Mouse (Mus musculus) adrenal gland, postnatal 14 days (tissue): ENCODE data around the gene Avpr1a. TPM values are rescaled to one million over a fixed set of nuclear protein-coding genes. Genes with fewer than 3 reads are reported as not detected.

Experiments
- DNase-seq: peaks from one replicate; pipeline ENCODE4 v3.0.0; 2021; ENCODE audit warnings: mixed read lengths
- long read RNA-seq, 2 experiments: library from polyadenylated mRNA; stranded (forward); transcript quantifications; one replicate each; pipeline ENCODE4 v2.0.0; 2021
- total RNA-seq: library from RNA; stranded (reverse); gene quantifications from 2 replicates; pipeline ENCODE4 v1.2.3, GENCODE M21; 2021

The Avpr1a gene
- 6.0 and 6.7 TPM in 2 replicates for total RNA-seq
- long read RNA-seq, experiment 1, partial matches to known transcripts, result 0 of 2 reads
- long read RNA-seq, experiment 1, other reads (novel, unspliced or antisense), result 1 of 2 reads
- long read RNA-seq, experiment 2, transcript Avpr1a-201 (2 exons, 2,670 nt), result major isoform, 9 of 10 reads
- long read RNA-seq, experiment 2, partial matches to known transcripts, result 0 of 10 reads
- long read RNA-seq, experiment 2, other reads (novel, unspliced or antisense), result 1 of 10 reads

DNA sequence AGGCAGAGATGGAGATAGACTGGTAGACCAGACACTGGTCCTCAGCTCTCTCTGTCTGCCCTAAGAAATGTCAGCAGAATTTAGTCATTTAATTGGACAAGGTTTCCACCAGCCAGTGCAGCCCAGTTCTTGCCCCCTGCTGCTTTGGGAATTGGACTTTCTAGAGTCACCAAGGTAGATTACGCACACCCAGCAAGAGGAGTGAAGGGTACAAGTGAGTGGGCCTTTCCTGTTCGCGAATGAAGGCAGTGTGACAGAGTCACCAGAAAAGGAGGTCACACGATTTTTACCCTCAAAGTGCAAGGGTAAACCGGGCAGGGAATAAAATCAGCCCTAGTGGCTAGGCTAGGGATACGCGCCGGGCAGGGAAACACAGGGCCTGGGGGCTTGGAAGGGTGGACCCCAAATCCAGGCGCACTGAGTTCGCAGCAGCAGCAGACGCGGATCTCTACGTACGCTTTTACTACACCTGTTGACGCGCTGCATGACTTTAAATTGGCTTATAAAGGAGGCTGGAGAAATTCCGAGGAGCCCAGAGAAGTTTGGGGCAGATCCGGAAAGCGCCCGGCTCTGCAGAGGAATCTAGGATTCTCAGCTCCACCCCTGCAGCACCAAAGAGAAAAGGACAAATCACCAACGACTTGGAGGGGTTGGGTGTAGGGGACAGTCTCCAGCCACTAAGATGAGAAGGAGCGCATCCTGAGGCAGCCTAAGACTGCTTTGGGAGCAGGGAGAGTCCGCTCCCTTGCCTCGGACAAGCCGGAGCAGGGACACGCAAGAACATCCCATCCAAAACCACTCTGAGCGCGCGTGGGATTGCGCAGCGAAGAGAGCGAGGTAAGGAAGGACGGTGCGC lies at the start of gene Avpr1a:
Gene Avpr1a (plus strand): TSS at position 639 of the 856 bp plus-strand sequence.
- peak; percentile 11 for DNase-seq

DNA sequence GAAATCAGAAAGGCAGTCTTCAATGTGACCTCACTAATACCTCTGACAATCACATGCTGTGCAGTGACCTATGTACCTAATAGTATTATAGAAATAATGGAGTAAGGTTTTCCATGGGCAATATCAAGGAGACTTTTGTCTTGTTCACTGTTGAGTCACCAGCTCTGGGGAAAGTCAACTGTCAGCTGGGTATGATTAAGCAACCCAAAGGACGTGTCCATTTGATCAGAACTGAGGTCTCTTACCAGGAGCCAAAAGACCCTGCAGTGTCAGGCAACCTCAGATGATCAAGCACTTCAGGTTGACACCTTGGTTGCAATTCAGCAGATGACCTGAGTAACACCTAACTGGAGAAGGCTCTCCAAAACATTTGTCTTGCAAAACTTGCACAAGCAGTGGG lies 46.0 kb upstream of the Avpr1a start:
- no peak for DNase-seq

DNA sequence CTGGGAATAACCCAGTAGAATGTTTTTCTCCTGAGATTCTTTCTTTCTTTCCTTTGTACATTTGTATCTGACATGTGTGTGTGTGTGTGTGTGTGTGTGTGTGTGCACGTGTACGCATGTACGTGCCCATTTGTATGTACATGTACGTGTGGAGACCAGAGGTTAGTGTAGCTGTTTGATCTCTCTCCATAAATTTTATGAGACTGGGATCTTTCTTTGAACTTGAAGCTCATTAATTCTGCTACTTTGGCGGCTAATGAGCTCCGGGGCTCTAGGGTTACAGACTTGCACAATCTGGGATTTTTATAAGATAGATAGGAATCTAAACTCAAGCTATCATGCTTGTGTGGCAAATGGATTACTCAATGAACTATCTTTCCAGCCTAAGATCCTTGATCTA lies 42.0 kb upstream of the Avpr1a start:
- DNase-seq, result no peak

DNA sequence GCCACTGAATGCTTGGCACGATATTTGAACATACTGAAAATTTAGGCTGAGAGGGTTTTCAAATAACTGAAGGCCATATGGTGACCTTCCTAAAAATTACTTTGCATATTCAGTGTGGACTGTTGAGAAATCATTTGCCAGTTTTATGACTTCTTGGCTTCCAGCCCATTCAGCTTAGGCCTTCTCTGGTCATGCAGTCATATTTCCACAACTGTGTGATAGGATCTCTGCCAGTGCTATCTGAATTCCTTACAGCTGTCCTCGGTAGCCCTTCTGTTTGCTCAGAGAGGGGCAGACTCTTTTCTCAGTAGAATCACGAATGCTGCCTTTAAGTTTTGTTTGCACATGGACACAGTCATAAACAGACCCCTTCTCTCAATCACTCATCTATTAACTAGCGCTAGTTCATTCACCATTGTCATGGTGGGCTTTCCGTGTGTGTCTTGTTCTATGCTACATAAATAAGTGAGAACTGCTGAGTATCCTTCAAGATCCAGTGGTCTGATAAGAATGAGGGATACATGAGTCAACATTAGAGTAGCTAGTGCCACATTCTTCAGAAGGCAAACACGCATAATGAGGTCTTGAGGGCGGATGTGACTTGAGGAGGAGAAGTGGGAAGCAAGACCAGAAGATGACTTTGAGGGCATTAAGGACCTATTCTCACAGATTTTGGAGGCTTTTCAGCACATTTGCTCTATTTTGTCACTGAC lies 39.4 kb upstream of the Avpr1a start:
- DNase-seq, result peak; percentile 63

DNA sequence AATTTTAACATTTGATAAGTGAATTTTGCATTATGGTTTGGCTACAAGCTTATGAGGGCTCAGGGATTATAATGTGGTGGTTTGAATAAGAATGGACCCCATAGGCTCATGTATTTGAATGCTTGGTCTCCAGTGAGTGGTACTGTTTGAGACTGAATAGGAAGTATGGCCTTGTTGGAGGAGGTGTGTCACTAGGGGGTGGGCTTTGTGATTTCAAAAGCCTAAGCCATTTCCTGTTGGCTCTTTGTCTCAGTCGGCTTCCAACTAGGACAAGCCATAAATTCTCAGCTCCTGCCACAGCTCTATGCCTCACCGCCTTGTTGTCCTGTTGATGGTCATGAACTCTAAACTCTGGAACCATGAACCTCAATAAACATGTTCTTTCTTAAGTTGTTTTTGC lies 37.5 kb upstream of the Avpr1a start:
- peak; percentile 12 for DNase-seq

DNA sequence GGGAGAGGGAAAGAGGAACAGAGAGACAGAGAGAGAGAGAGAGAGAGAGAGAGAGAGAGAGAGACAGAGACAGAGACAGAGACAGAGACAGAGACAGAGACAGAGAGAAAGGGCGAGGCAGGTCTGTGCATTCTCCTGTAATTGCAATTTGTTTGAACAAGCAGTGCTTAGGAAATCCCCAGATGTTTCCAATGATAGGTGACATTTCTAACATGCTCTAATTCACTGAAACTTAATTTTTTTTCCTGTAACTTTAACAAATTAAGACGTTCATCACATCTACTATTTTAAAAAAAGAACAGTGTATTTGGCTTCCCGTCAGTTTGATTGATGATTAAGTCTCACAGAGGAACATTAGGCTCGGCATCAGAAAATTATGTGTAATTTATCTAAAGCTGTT lies 15.6 kb upstream of the Avpr1a start:
- DNase-seq, result no peak

DNA sequence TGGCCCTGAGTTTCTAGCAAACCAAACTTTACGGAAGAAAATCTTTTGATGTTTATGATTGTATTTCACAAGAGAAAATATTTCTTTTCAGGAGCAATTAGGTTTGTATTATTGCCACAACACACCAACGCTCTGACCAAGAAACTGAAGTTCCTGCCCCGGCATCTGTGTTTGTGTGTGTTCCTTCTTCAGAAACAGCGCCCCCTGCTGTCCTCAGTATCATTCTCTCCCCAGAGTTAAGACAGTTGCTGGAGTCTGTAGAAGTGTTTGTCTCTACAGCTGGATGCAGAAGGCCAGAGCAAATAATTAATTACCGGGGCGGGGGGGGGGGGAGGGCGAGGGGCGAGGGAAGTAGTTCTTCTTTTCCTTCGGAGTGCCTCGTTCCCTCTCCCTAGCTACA lies 1.0 kb upstream of the Avpr1a start:
- DNase-seq, result peak; percentile 87

DNA sequence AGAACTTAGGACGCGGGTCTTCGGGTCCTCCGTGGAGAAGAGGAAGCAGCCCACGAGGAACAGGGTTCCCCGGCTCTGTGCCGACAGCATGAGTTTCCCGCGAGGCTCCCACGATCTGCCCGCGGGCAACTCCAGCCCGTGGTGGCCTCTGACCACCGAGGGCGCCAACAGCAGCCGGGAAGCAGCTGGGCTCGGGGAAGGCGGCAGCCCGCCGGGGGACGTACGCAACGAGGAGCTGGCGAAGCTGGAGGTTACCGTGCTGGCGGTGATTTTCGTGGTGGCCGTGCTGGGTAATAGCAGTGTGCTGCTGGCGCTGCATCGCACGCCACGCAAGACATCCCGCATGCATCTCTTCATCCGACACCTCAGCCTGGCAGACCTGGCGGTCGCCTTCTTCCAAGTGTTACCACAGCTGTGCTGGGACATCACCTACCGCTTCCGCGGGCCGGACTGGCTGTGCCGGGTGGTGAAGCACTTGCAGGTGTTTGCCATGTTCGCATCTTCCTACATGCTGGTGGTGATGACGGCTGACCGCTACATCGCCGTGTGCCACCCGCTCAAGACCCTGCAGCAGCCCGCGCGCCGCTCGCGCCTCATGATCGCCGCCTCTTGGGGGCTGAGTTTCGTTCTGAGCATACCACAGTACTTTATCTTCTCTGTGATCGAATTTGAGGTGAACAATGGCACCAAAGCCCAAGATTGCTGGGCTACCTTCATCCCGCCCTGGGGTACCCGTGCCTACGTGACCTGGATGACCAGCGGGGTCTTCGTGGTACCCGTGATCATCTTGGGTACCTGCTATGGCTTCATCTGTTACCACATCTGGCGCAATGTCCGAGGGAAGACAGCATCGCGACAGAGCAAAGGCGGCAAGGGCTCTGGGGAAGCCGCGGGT lies 665 bp downstream of the Avpr1a start:
- DNase-seq, result peak; percentile 48

DNA sequence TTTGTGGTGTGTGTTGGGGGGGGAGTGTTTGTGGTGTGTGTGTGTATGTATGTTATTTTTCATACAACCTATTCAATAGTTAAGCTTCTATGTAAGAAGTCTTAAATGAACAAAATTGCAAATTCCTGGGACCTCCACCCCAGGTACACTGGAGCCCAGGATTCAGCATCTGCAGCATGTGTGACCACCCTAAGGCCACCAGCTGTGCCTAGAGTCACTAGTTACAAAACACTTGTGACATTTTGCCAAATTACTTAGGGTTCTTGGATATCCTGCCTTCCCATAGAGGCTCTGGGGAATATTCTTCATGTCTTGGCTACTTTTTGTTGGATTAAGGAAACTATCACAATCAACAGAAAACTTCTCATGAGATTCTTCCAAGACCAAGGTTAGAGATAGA lies 1.6 kb downstream of the Avpr1a start:
- DNase-seq, result no peak

DNA sequence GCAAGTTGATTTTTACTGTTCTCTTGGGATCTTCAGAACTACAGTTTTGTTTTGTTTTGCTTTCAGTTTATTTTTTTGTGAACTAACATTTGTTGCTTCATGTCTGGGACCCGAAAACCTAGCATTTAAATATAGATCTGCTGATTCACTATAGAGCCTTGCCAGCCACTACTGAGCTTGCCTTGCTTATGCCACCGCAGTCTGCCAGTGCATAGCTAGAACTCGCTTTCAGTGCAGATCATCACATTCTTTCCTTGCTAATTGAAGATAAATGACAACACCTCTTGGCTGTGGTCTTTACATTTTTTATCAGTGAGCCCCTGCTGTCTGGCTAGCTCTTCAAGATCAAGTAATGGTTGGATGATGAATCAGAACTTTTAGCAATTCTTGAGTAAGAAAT lies 5.2 kb downstream of the Avpr1a start:
- DNase-seq, result no peak

DNA sequence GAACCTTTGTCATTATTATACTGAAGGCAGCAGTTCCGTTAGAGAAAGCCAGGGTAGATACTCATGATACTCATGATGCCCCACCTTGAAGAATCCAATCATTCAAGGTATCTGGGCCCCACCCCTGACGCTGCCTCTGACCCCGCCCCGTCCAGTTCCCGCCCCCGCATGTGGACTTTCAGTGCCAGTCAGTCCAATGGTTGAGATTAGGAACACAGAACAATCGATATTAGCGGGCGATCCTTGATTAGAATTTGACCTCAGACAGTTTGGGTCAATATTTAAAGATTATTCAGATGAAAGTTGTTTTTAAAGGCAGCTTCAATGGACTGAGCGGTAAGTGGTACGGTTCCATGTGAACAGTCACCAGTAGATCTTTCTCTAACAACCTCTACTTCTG lies 7.5 kb downstream of the Avpr1a start:
- no peak for DNase-seq

DNA sequence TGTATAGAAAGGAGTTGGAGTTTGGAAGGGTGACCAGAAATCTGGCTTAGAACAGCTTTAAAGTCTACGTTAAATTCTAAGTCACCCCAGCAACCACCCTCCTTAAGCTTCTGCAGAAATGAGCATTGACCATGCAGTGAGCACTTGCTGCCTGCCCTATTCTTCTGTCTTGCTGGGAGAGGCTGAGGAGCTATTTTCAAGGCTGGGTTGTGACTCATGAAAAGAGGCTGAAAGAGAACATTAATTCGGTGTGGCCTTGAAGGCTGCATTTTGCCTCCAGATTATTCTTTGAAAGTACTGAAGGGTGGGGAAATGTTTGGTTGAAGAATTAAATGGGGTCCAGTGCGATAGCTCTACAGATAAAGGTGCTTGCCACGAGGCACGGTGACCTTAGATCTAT lies 28.5 kb downstream of the Avpr1a start:
- peak; percentile 14 for DNase-seq

DNA sequence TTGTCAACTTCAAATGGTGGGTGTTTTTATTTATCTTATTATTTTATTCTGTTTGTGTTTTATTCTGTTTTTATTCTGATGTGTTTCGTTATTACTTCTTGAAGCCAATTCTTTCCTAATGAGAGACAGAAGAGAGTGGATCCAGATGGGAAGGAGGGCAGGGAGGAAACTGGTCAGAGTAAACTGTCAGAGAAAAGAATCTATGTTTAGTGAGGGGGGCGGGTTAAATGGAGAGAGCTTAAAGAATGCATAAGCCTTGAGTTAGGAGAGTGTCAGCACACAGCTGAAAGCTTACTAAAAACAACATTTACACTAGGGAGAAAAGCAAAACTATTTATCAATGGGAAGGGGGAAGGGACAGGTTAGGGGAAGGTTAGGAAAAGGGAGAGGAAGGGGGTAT lies 50.3 kb downstream of the Avpr1a start:
- DNase-seq, result no peak

DNA sequence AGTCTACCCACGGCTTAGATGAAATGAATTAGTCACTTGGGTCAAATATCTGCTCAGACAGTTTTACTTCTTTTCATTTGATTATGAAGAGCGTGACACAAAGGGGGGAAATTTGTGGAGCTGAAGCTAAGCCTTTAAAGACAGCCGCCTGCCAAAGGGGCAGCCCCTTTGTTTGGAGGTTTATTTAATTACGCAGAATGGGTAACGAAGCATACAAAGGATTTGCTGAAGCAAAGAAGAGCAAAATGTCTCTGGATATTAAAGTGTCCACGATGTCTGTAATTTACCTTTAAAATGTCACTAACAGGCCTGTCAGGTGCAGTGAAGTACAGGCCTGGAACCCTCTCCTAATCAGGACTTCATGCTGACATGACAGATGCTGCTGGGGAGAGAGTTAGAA lies 51.0 kb downstream of the Avpr1a start:
- DNase-seq, result no peak

Other genes with a start within 250 kb of the Avpr1a start
- 16.9 and 17.3 TPM in 2 replicates for gene Ppm1h, start 230.3 kb downstream of the Avpr1a start, total RNA-seq